Mouse (Mus musculus) adrenal gland, postnatal 4 days (tissue): ENCODE measurements around the gene Cacng1. TPM values are rescaled to one million over a fixed set of nuclear protein-coding genes. Genes with fewer than 3 reads are reported as not detected.

Experiments used
- DNase-seq, 2 experiments: peaks; one replicate each; pipeline ENCODE4 v3.0.0; 2021 to 2022; ENCODE audit warnings: low spot score in 2 of 2, mixed read lengths in 2 of 2
- total RNA-seq, 2 experiments: library from RNA; stranded (reverse); gene quantifications; 2 replicates each; pipeline ENCODE4 v1.2.3; 2021

Cacng1 gene
- total RNA-seq, 2 experiments from 2014 or later: 2.4 to 11.1 TPM

DNA sequence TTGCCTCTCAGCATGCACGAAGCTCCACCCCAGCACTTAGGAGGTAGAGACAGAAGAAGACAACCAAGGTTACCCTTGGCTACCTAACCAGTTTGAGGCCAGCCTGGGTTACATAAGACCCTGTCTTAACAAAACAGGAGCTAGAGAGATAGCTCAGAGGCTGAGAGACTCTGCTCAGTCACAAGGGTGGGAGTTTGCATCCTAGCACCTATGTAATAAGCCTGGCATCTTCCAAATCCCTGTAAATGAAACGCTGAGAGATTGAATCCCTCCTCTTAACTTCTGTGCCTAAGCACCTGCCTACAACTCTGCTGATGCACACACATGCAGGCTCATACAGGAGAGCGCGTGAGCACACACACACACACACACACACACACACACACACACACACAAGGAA lies 55.9 kb downstream of the Cacng1 start:
- DNase-seq: no peak

DNA sequence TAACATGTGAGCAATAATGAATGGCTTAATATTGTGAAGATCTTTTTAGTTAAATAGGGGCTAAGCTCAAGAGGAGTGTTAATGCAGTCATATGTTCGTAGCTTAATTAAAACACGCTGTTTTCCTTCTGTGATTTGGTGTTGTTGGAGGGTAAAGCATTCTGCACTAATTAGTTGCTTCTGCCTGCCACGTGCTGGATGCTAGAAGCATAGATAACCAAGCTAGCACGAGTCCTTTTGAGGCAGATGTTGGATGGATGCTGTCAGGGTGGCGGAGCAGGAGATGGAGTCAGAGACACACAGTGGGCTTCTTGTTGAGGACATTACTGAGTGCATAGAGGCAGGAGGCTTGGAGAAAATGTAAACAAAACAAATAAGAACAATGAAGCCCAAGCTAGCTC lies 59.2 kb downstream of the Cacng1 start:
- no peak for DNase-seq

DNA sequence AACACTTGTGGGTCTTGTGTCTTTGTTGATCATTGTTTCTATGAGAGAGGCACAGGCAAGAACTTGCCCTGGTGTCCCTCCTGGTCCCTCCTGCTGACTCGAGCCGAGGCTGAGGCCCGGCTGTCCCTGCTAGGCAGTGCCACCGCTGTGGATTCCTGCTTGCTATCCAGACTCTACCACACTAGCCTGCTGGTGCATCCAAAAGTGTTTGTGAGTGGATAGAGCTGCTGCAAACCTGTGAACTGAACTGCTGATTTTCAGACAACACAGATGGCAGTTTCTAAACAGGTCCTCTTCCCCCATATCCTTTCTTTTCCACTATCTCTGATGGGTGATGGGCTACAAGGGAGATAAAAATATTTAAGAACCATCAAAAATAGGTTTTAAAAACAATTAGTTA lies 60.8 kb downstream of the Cacng1 start:
- DNase-seq: no peak

Other genes starting within 250 kb of the Cacng1 start
- gene Pitpnc1, start 245.8 kb downstream of the Cacng1 start, total RNA-seq: 10 to 100 TPM; 23.2 to 24.7 TPM
- gene Psmd12, start 237.0 kb downstream of the Cacng1 start, total RNA-seq: 10 to 100 TPM; 82.7 to 89.0 TPM
- 10 to 100 TPM; 35.5 to 37.1 TPM for gene Helz, start 168.6 kb downstream of the Cacng1 start, total RNA-seq
- gene Cacng4, start 78.0 kb upstream of the Cacng1 start, total RNA-seq: 10 to 100 TPM in 1 of 2 experiments, 1 to 10 TPM in 1; 8.9 to 12.1 TPM
- gene Cacng5, start 198.5 kb upstream of the Cacng1 start, total RNA-seq: 1 to 10 TPM; 2.0 to 2.5 TPM